Mouse (Mus musculus) sigmoid colon, adult 10 weeks (tissue): ENCODE data around the gene Gm15140. TPM values are rescaled to one million over a fixed set of nuclear protein-coding genes. Genes with fewer than 3 reads are reported as not detected.

ENCODE experiments used
- polyA plus RNA-seq: library from polyadenylated mRNA; stranded (reverse); fragments of 350-450 nt; fragmentation: Illumina TruSeq; extraction: RNeasy Lipid Tissue Mini Kit (QIAGEN cat#74804); gene quantifications from one replicate; pipeline ENCODE4 v1.2.3, GENCODE M21; 2014; ENCODE audit warnings: low read depth, low replicate concordance

The Gm15140 gene
- not detected for polyA plus RNA-seq

DNA sequence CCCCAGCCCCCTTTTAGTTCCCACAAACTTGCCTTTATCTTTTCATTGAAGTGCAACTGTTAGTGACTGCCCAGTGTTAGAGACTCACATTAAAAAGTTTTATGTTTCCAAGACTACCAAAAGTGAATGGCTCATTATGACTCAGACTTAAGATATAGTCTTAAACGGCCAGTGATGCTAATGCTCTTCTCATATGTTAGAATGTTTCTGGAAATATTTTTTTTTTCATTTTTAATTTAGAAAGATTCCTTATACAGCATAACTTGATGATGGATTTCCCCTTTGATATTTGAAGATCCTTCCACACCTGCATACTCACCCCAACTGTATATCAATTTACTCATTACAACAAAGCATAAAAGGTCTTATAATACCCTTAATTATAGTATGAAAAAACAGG, at the start of gene Gm15140:
Gene Gm15140 (minus strand): TSS at position 101 of the 400 bp plus-strand sequence.

Other genes starting within 250 kb of the Gm15140 start
- not detected for gene Samt1, start 108.0 kb downstream of the Gm15140 start, polyA plus RNA-seq
- not detected for gene 4921511M17Rik, start 86.9 kb downstream of the Gm15140 start, polyA plus RNA-seq
- not detected for gene Gm10057, start 65.6 kb downstream of the Gm15140 start, polyA plus RNA-seq
- not detected for gene 4930524N10Rik, start 222.7 kb upstream of the Gm15140 start, polyA plus RNA-seq